Mouse (Mus musculus): Measurements from ENCODE around the gene Slc39a11. TPM values are rescaled to one million over a fixed set of nuclear protein-coding genes. Genes with fewer than 3 reads are reported as not detected.

Gene Slc39a11
- polyA plus RNA-seq (2016; fragmentation: Nextera tagmentation; extraction: Ambion mirVana): 21.4 TPM in 2 replicates

GRCm38 (mm10) chr11:113649353-113650210, at the start of gene Slc39a11:
TSS of gene Slc39a11 (minus strand) at chr11:113650079.
- under 1% methylated on average over 88 of the region's 91 CpGs for WGBS
- H3K4me3 ChIP-seq: peak within 1 kb of the TSS; percentile 90

GRCm38 (mm10) chr11:113699643-113700042, 49.8 kb upstream of the Slc39a11 start:
- H3K36me3 ChIP-seq: peaks cover 35% of the 10 kb centered on the region
- no peaks in the 10 kb centered on the region for H3K27me3 ChIP-seq
- H3K9ac ChIP-seq: no peak overlapping the region
- no peak overlapping the region for H3K4me3 ChIP-seq
- H3K9me3 ChIP-seq: no peaks in the 10 kb centered on the region
- WGBS: 78% methylated on average over 7 of the region's 7 CpGs
- no peaks in the 10 kb centered on the region for H3K4me1 ChIP-seq
- ATAC-seq (ENCODE audit: insufficient number of reproducible peaks, insufficient read depth, low FRiP score, low TSS enrichment): no peak
- no peak overlapping the region for H3K27ac ChIP-seq
- no peak overlapping the region for H3K4me2 ChIP-seq (replicated peaks)

More at GRCm38 (mm10) chr11:113649353-113650210, at the start of gene Slc39a11:
- Histone ChIP-seq H3K36me3 (peaks cover 30% of the 10 kb centered on the region), H3K9ac (peak within 1 kb of the TSS; percentile 88), H3K4me2 (replicated peaks) (peak within 1 kb of the TSS; percentile 77), H3K4me1 (peaks cover 22% of the 10 kb centered on the region), H3K9me3 (peaks cover 7% of the 10 kb centered on the region; the same call in 1 of the 2 replicates), H3K27me3 (no peaks in the 10 kb centered on the region), H3K27ac (peak within 1 kb of the TSS; percentile 90)
- peak; percentile 43; the same call in 1 of the 2 replicates for ATAC-seq (ENCODE audit: insufficient number of reproducible peaks, insufficient read depth, low FRiP score, low TSS enrichment)

GRCm38 (mm10) chr11:113698013-113698545, 48.2 kb upstream of the Slc39a11 start:
- no peaks in the 10 kb centered on the region for H3K9me3 ChIP-seq
- H3K27ac ChIP-seq: no peak overlapping the region
- no peaks in the 10 kb centered on the region for H3K4me1 ChIP-seq
- peaks cover 49% of the 10 kb centered on the region for H3K36me3 ChIP-seq
- no peak overlapping the region for H3K9ac ChIP-seq
- H3K4me3 ChIP-seq: no peak overlapping the region
- no peaks in the 10 kb centered on the region for H3K27me3 ChIP-seq
- ATAC-seq (ENCODE audit: insufficient number of reproducible peaks, insufficient read depth, low FRiP score, low TSS enrichment): no peak
- no peak overlapping the region for H3K4me2 ChIP-seq (replicated peaks)
- WGBS: 76% methylated on average over 12 of the region's 12 CpGs

GRCm38 (mm10) chr11:113697571-113697970, 47.7 kb upstream of the Slc39a11 start:
- 68% methylated on average over 5 of the region's 5 CpGs for WGBS
- H3K27me3 ChIP-seq: no peaks in the 10 kb centered on the region
- H3K4me1 ChIP-seq: no peaks in the 10 kb centered on the region
- no peak overlapping the region for H3K9ac ChIP-seq
- H3K9me3 ChIP-seq: no peaks in the 10 kb centered on the region
- no peak overlapping the region for H3K4me3 ChIP-seq
- ATAC-seq (ENCODE audit: insufficient number of reproducible peaks, insufficient read depth, low FRiP score, low TSS enrichment): no peak
- peaks cover 54% of the 10 kb centered on the region for H3K36me3 ChIP-seq
- H3K4me2 ChIP-seq (replicated peaks): no peak overlapping the region
- no peak overlapping the region for H3K27ac ChIP-seq

- H3K4me3 ChIP-seq: no peak overlapping the region
- no peak overlapping the region for H3K9ac ChIP-seq
- no peaks in the 10 kb centered on the region for H3K4me1 ChIP-seq
- 78% methylated on average over 3 of the region's 3 CpGs for WGBS
- H3K9me3 ChIP-seq: no peaks in the 10 kb centered on the region
- no peak overlapping the region for H3K27ac ChIP-seq
- no peaks in the 10 kb centered on the region for H3K27me3 ChIP-seq
- H3K4me2 ChIP-seq (replicated peaks): no peak overlapping the region
- H3K36me3 ChIP-seq: peaks cover 87% of the 10 kb centered on the region
- ATAC-seq (ENCODE audit: insufficient number of reproducible peaks, insufficient read depth, low FRiP score, low TSS enrichment): no peak
These were observed 42.0 kb upstream of the Slc39a11 start for GRCm38 (mm10) chr11:113691851-113692250.

- WGBS: 82% methylated on average over 5 of the region's 5 CpGs
These were observed 41.4 kb upstream of the Slc39a11 start for GRCm38 (mm10) chr11:113691318-113691717.

GRCm38 (mm10) chr11:113690506-113690905, 40.6 kb upstream of the Slc39a11 start:
- Histone ChIP-seq H3K27ac (no peak overlapping the region), H3K27me3 (no peaks in the 10 kb centered on the region), H3K4me3 (no peak overlapping the region), H3K9ac (no peak overlapping the region), H3K4me1 (peaks cover 6% of the 10 kb centered on the region; the same call in 1 of the 2 replicates), H3K9me3 (no peaks in the 10 kb centered on the region), H3K4me2 (replicated peaks) (no peak overlapping the region), H3K36me3 (peaks cover 73% of the 10 kb centered on the region)
- WGBS: 95% methylated on average over 12 of the region's 12 CpGs
- ATAC-seq (ENCODE audit: insufficient number of reproducible peaks, insufficient read depth, low FRiP score, low TSS enrichment): no peak

More at GRCm38 (mm10) chr11:113691318-113691717, 41.4 kb upstream of the Slc39a11 start:
- no peaks in the 10 kb centered on the region for H3K9me3 ChIP-seq
- no peak overlapping the region for H3K9ac ChIP-seq
- ATAC-seq (ENCODE audit: insufficient number of reproducible peaks, insufficient read depth, low FRiP score, low TSS enrichment): no peak
- no peak overlapping the region for H3K27ac ChIP-seq
- 0 out of 2 replicates have a peak, but pooled peaks cover 4% of the 10 kb centered on the region for H3K4me1 ChIP-seq
- no peak overlapping the region for H3K4me3 ChIP-seq
- no peak overlapping the region for H3K4me2 ChIP-seq (replicated peaks)
- H3K36me3 ChIP-seq: peaks cover 82% of the 10 kb centered on the region
- H3K27me3 ChIP-seq: no peaks in the 10 kb centered on the region

GRCm38 (mm10) chr11:113687031-113687430, 37.2 kb upstream of the Slc39a11 start:
- Histone ChIP-seq H3K36me3 (peaks cover 40% of the 10 kb centered on the region), H3K27ac (no peak overlapping the region), H3K27me3 (no peaks in the 10 kb centered on the region), H3K4me1 (peaks cover 21% of the 10 kb centered on the region), H3K4me2 (replicated peaks) (no peak overlapping the region), H3K4me3 (no peak overlapping the region), H3K9me3 (no peaks in the 10 kb centered on the region), H3K9ac (no peak overlapping the region)
- no peak for ATAC-seq (ENCODE audit: insufficient number of reproducible peaks, insufficient read depth, low FRiP score, low TSS enrichment)
- WGBS: 70% methylated on average over 2 of the region's 2 CpGs

- Histone ChIP-seq H3K36me3 (peaks cover 22% of the 10 kb centered on the region), H3K27me3 (no peaks in the 10 kb centered on the region), H3K27ac (peak overlapping the region; percentile 97; the same call in 1 of the 2 replicates), H3K4me2 (replicated peaks) (peak overlapping the region; percentile 81), H3K9ac (peak overlapping the region; percentile 93), H3K9me3 (no peaks in the 10 kb centered on the region), H3K4me1 (peaks cover 26% of the 10 kb centered on the region), H3K4me3 (peak overlapping the region; percentile 99)
- ATAC-seq (ENCODE audit: insufficient number of reproducible peaks, insufficient read depth, low FRiP score, low TSS enrichment): no peak
- WGBS: 43% methylated on average over 25 of the region's 25 CpGs
These were observed 35.0 kb upstream of the Slc39a11 start for GRCm38 (mm10) chr11:113684707-113685426.

GRCm38 (mm10) chr11:113683957-113684706, 34.3 kb upstream of the Slc39a11 start, which contains the start of the genes Fam104a and D11Wsu47e:
TSS of gene Fam104a (minus strand) at chr11:113684155.
TSS of gene D11Wsu47e (plus strand) at chr11:113684412.
- Histone ChIP-seq H3K36me3 (peaks cover 15% of the 10 kb centered on the region), H3K4me2 (replicated peaks) (peak within 1 kb of the TSS; percentile 81), H3K4me1 (peaks cover 26% of the 10 kb centered on the region), H3K4me3 (peak within 1 kb of the TSS; percentile 99), H3K9ac (peak within 1 kb of the TSS; percentile 93), H3K27ac (peak within 1 kb of the TSS; percentile 97), H3K27me3 (no peaks in the 10 kb centered on the region), H3K9me3 (no peaks in the 10 kb centered on the region)
- ATAC-seq (ENCODE audit: insufficient number of reproducible peaks, insufficient read depth, low FRiP score, low TSS enrichment): peak; percentile 89
- WGBS: under 1% methylated on average over 72 of the region's 73 CpGs

GRCm38 (mm10) chr11:113683627-113683956, 33.7 kb upstream of the Slc39a11 start:
- H3K36me3 ChIP-seq: peaks cover 10% of the 10 kb centered on the region
- peak overlapping the region; percentile 99 for H3K4me3 ChIP-seq
- peak overlapping the region; percentile 93 for H3K9ac ChIP-seq
- under 1% methylated on average over 32 of the region's 38 CpGs for WGBS
- H3K27me3 ChIP-seq: no peaks in the 10 kb centered on the region
- peak overlapping the region; percentile 81 for H3K4me2 ChIP-seq (replicated peaks)
- peaks cover 26% of the 10 kb centered on the region for H3K4me1 ChIP-seq
- H3K9me3 ChIP-seq: no peaks in the 10 kb centered on the region
- peak; percentile 68; the same call in 1 of the 2 replicates for ATAC-seq (ENCODE audit: insufficient number of reproducible peaks, insufficient read depth, low FRiP score, low TSS enrichment)
- H3K27ac ChIP-seq: peak overlapping the region; percentile 97

Data from embryonic facial prominence, embryonic 12.5 days (tissue).